Mouse (Mus musculus): ENCODE results near the gene Nek8.

DNA sequence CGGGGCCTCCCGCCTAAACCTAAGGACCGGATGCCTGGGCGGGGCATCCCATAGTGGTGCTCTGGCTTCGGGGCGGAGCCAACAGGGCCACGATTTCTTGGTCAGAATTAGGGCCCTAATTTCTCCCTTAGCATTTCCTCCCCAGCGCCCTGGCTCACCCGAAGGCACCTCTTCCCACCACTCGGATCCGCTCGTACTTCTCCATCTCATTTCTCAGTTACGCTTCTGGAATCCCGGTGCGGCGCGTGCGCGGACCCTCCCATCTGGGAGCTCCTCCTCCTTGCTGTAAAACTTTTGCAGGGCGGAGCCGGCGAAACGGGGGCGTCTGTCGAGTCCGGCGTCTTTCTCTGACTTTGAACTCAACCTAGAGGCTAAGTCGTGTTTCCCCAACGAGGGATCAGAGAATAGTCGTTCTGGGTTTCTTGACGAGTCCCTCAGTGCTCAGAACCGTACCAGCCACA is at the start of gene Nek8, which contains the start of gene Tlcd1:
- no peak for TF ChIP-seq CTCF (IDR thresholded peaks at IDR 0.05; ENCODE audit: borderline replicate concordance, insufficient read depth, low read depth, low read length)
- no peak for TF ChIP-seq POLR2A (IDR thresholded peaks at IDR 0.05; ENCODE audit: borderline replicate concordance, insufficient read depth, low read length)

Measured in cerebellum, adult 2 months (tissue).